Mouse (Mus musculus): Measurements from ENCODE around the gene 4930578C19Rik.
"Not testable (repeated sequence)": the region's sequence is repeated elsewhere in the genome, so short reads cannot be mapped to it uniquely, and the experiment has no call there.

The 4930578C19Rik gene

DNA sequence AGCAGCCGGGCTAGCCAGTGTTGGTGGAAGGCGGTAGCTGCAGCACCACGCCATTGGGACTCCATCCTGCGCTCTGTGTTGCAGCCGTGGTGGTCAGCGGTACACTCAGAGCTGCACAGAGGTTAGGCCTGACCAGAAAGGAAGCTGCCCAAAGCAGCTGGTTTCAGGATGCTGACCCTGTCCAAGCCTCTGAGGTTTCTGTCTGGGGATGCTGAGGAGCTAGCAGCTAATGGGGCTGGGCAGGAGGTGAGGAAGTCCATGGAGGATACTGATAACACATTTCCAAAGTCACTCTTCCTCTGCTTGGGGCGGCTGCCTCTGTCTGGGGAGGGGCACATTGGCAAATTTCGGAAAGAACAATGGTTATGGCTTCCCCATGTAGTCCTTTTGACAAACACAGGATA lies at the start of gene 4930578C19Rik:
4930578C19Rik (minus strand) TSS at position 200 of the 404 bp plus-strand sequence.
- in situ Hi-C loops (cut with MboI; ENCODE audit: low pct_unique_long_range_greater_than_20kb in 1 of 2, low sequenced_read_pairs in 2 of 2, unreplicated experiment in 1 of 2) = no loop called here

DNA sequence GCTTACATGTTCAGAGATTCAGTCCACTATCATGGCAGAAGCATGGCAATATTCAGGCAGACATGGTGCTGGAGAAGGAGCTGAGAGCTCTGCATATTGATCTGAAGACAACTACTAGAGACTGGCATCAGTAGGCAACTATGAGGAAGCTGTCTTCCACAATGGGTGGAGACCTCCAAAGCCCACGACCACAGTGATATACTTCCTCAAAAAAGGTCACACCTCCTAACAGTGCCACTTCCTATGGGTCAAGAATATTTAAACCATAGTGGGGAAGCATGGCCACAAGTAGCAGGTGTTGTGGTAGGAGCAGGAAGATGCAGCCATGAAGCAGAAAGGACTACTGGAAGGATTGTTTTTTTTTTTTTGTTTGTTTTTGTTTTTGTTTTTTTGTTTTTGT lies 6.5 kb upstream of the 4930578C19Rik start:
- in situ Hi-C loops (cut with MboI; ENCODE audit: low pct_unique_long_range_greater_than_20kb in 1 of 2, low sequenced_read_pairs in 2 of 2, unreplicated experiment in 1 of 2) = no loop called here

DNA sequence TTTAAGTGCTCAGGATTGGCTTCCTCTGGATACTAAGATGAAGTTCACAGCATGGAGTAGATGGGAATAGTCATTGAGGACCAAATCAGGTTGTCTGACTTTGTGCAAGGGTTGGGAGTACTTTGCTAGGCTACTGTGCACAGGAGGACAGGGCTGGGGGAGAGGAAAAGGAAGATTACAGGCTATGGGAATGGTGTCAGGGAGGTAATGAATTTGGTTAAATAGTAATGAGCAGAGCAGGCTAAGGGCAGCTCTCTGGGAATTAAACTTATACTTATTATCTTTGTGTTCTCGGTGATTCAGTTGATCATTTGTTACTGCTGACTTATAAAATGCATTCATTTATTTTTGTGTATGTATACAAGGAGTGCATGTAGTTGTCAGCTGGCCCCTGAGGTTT lies 1.7 kb upstream of the 4930578C19Rik start:
- in situ Hi-C loops (cut with MboI; ENCODE audit: low pct_unique_long_range_greater_than_20kb in 1 of 2, low sequenced_read_pairs in 2 of 2, unreplicated experiment in 1 of 2) = no loop called here

DNA sequence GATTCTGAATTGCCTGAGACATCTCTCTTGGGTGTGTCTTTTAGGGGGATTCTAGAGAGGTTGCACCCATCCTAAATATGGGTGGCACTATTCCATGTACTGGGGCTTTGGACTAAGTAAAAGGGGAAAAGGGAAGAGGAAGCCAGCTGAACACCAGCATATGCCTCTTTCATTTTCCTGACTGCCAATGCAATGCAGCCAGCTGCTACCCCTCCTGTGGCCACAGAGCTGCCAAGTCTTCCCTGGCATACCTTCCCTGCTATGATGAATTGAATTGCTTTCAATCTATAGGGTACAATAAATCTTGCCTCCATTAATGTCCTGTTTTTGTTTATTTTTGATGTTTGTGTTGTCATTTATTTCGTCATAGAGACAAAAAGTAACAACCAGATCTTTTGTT lies 9.6 kb downstream of the 4930578C19Rik start:
- in situ Hi-C loops (cut with MboI; ENCODE audit: low pct_unique_long_range_greater_than_20kb in 1 of 2, low sequenced_read_pairs in 2 of 2, unreplicated experiment in 1 of 2) = no loop called here

DNA sequence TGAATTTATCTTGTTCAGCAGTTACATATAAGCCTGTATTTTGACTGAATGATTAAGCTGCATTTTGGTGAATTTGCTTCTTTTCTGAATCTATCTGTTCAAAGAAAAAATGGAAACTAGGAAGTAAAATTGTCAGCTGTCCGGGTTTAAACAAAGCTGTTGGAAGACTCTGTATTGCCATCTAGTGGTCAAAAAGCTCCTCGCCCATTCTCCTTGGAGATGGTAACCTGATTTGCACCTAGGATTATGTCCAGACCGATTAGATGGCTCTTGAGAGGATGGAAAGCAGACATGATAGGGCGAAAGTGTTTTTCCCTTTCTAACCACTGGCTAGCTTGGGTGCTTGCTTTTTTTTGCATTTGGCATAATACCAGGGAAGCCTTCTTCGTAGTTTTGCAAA lies 19.1 kb downstream of the 4930578C19Rik start:
- in situ Hi-C loops (cut with MboI; ENCODE audit: low pct_unique_long_range_greater_than_20kb in 1 of 2, low sequenced_read_pairs in 2 of 2, unreplicated experiment in 1 of 2) = loop anchor here in 1 of 2 experiments (25.0 kb wide), 1 partner anchor 280 kb away; the partner anchor contains the start of gene Kdm6a

DNA sequence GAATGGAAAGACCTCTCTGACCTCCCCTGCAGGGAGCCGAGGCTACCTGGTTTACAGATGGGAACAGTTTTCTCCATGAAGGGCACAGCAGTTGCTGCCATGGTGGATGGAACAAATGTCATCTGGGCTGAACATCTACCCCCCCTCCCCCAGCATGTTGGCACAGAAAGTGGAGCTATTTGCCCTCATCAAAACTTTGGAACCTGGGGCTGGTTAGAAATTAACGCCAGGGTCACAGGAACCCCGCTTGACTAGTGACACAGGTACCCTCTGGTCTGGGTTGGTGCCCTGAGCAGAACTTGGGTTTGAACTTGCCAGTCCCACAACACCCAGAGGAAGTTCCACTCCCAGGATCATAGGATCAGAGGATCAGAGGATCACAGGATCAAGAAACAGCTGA lies 35.7 kb downstream of the 4930578C19Rik start:
- in situ Hi-C loops (cut with MboI; ENCODE audit: low pct_unique_long_range_greater_than_20kb in 1 of 2, low sequenced_read_pairs in 2 of 2, unreplicated experiment in 1 of 2) = loop anchor here in 1 of 2 experiments (25.0 kb wide), 1 partner anchor 263 kb away; the partner anchor contains the start of gene Kdm6a

DNA sequence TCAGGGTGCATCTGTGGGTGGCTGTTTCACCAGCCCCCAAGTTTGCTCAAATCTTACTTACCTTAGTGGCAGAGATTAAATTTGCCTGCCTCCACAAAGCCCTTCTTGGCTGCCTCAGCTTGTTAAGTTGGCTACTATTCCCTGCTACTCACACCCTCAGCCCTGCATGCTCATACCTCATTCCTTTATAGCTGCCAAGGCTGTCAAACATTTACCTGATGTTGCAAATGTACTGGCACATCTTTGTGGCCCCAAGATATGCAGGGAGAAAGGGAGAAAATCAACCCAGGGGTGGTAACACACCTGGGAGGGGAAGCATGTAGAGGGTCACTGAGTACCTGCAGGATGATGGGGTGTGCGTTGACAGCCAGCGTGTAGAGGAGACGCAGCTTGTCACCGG lies 38.0 kb downstream of the 4930578C19Rik start:
- in situ Hi-C loops (cut with MboI; ENCODE audit: low pct_unique_long_range_greater_than_20kb in 1 of 2, low sequenced_read_pairs in 2 of 2, unreplicated experiment in 1 of 2) = no loop called here

DNA sequence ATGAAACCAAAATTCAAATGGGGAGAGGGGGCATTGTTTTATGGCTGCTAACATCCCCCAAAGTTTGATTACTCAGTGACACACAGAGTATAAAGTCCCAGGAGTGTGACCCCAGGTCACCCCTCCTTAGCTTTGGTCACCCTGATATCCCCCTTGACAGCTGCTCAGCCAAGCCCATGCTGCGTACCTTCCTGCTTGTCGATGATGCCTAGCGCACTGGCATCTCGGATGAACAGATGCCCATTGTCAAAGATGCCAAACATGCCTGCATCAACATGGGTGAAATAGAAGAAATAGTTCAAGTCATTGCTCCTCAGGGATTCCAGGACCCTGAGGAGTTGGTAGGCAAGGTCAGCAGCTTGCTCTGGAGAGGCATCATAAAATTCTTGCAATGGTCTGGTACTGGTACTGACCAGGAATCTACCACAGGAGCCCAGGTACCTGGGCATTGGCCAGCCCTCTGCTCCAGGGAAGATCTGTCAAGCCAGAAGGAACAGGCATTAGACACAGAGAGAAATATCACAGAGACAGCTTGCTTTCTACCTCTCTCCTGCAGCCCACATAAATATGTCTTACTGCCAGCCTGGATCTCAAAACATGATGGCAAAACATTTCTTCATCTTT lies 40.9 kb downstream of the 4930578C19Rik start:
- in situ Hi-C loops (cut with MboI; ENCODE audit: low pct_unique_long_range_greater_than_20kb in 1 of 2, low sequenced_read_pairs in 2 of 2, unreplicated experiment in 1 of 2) = no loop called here

DNA sequence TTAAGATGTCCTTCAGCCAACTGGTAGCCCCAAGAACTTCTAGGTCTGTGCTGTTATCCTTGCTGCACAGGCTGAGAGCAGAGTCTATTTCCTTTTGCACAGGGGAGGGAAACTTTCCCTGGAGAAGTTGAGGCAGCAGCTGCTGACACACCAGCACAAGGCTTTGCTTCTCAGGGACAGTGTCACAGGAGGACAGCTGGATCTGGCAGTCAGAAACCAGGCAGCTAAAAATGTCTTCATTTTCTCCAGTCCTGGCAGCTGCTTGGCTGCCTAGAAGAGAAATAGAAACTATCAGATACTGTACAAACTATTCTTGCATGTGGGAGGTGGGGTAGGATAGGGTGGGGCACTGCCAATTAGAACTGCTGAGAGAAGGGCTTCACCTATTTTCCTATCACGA lies 42.2 kb downstream of the 4930578C19Rik start:
- in situ Hi-C loops (cut with MboI; ENCODE audit: low pct_unique_long_range_greater_than_20kb in 1 of 2, low sequenced_read_pairs in 2 of 2, unreplicated experiment in 1 of 2) = no loop called here

DNA sequence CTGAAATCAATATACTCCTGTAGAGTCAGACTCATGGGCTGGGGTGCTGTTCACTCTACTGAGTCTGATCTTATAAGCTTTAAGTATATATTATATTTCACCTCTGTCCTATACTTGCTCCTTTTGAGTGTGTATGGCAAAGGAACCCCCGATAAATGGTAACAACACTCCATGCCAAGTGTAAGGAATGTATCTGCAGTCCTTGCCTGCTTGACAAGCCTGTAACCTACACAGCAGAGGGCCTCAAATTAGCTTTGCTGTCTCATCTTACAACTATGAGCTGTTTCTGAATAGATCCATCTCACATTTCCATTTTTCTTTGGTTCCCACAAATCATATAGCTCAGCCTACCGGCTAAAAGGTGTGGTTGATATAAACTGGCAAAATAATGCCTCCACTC lies 46.6 kb downstream of the 4930578C19Rik start:
- in situ Hi-C loops (cut with MboI; ENCODE audit: low pct_unique_long_range_greater_than_20kb in 1 of 2, low sequenced_read_pairs in 2 of 2, unreplicated experiment in 1 of 2) = no loop called here

DNA sequence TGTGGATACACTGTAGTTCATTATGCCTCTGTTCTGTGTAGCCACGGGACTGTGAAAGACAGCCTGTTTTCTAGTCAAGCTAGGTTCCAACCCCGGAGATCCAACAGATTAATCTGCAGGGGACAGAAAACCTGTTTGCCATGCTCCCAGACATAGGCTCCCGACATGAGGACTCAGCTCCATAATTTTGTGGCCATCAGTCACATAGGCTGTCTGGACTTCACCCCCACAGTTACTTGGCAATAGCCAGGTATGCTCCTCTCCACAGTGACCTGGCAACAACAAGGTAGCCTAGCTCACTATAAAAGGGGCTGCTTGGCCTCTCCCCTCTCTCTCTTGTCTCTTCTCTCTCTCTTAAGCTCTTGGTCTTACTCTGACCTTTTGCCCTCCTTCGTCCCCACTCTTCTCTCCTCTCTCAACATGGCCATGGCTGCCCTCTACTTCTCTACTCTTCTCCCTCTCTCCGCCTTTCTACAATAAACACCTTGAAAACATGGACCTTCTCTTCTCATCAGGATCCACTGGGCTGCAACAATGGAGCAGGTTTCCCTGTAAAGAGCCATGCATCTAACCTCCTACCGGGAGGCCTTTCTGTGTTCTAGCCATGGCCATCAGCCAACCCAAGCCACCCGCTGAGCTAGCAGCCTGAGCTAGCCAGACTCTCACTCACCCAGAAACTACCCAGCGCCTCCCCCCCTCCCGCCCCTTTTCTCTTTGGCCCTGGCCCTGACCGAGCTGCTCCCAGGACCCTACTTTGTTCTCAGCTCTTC lies 49.9 kb downstream of the 4930578C19Rik start:
- in situ Hi-C loops (cut with MboI; ENCODE audit: low pct_unique_long_range_greater_than_20kb in 1 of 2, low sequenced_read_pairs in 2 of 2, unreplicated experiment in 1 of 2) = no loop called here

DNA sequence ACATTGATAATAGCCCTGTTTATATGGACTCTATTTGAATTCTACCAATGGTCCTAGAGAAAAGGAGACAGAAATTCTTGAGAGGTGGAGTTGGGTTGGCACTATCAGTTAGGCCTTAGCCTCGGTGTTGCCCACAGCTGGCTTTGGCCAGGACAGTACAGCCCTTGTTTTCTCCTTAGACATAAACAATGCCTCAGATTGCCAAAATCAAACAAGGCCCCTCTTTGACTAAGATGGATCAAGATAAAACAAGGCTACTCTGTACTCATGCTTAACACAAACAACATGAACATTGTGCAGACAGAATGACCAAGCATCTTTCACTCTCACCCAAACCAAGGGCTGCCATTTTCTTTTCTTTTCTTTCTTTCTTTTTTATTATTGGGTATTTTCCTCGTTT lies 51.6 kb downstream of the 4930578C19Rik start:
- in situ Hi-C loops (cut with MboI; ENCODE audit: low pct_unique_long_range_greater_than_20kb in 1 of 2, low sequenced_read_pairs in 2 of 2, unreplicated experiment in 1 of 2) = no loop called here

DNA sequence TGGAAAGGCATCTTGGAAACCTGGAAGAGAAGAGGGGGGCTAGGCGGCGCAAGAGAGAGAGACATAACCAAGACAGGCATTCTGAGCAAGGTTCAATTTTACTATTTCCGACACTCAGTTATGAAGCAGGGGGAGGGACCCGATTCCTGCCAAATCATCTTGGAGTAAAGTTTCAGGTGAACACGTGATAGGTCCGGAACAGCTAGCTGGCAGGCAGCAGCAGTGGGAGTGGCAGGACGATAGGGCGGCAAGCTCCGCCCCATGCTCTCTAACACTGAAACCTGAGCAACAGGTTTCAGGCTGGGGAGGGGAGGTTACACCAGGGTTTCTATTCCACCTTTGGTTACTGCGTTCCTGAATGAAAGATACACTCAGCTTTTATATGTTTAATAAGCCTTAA lies 58.9 kb downstream of the 4930578C19Rik start:
- in situ Hi-C loops (cut with MboI; ENCODE audit: low pct_unique_long_range_greater_than_20kb in 1 of 2, low sequenced_read_pairs in 2 of 2, unreplicated experiment in 1 of 2) = no loop called here

DNA sequence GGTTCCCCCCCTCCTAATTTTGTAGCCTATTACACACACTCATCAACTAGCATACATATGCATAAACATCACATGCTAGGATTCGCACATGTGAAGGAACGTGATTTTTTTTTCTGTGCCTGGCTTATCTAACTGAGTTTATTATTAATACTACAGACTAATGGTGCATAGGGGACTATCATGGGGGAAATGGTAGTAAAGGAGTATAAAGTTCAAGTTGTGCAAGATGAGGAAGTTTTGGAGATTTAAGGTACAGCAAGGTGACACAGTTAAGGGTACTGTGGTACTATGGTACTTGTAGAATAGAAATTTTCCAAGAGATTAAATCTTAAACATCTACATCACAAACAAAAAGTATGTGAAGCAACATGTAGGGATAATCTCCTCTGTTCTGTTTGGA lies 64.5 kb downstream of the 4930578C19Rik start:
- in situ Hi-C loops (cut with MboI; ENCODE audit: low pct_unique_long_range_greater_than_20kb in 1 of 2, low sequenced_read_pairs in 2 of 2, unreplicated experiment in 1 of 2) = no loop called here

DNA sequence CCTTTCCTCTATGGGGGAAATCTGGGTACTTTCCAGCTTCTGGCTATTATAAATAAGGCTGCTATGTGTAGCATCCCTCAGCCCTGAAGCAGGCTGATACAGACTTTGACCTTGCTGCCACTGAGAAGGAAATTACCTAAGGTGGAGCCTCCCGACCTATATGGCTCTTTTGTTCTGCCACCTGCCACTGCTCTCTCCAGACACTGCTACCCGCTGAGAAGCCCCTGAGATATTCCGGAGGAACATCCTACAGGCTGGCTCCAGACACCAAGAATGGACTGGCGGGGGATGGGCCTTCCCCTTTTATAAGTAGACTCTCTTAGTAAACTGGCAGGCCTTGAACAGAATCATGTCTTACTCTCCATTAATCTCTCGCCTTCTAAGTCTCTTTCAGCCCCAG lies 77.0 kb downstream of the 4930578C19Rik start:
- in situ Hi-C loops (cut with MboI; ENCODE audit: low pct_unique_long_range_greater_than_20kb in 1 of 2, low sequenced_read_pairs in 2 of 2, unreplicated experiment in 1 of 2) = not testable (repeated sequence)
